Mouse (Mus musculus): ENCODE data around the gene Syt13.

DNA sequence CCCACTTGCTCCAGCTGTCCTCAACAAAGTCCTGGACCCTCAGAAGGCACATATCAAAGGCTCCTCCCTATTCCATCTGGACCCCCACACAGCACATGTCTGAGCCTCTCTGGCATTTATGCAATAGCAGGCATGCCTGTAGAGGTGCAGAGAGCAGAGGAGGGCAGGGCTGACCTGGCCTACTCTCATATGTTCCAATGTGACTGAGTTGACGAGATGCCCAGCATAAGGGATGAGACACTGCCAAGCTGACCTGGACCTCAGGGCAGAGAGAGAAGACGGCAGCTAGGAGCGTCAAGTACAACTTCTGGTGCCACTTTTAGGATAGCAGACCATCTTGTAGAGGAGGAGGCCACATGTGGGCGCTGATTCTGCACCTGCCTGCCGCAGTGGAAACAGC, 77.1 kb downstream of the Syt13 start:
- no peak for TF ChIP-seq CHD2 (IDR thresholded peaks at IDR 0.05; ENCODE audit: low read length)
- TF ChIP-seq NRF1 (IDR thresholded peaks at IDR 0.05; ENCODE audit: low read depth, low read length) = no peak
- no peak for TF ChIP-seq MYC (IDR thresholded peaks at IDR 0.05; ENCODE audit: low read depth, low read length)
- TF ChIP-seq CTCF (conservative IDR thresholded peaks at IDR 0.05 in 1 of 2, IDR thresholded peaks at IDR 0.05 in 1 of 2; ENCODE audit: low read depth in 2 of 2, low read length in 2 of 2) = no peak
- TF ChIP-seq JUN (IDR thresholded peaks at IDR 0.05; ENCODE audit: insufficient read depth, low read depth, low read length) = no peak
- no peak for TF ChIP-seq POLR2A (IDR thresholded peaks at IDR 0.05; ENCODE audit: low read depth, low read length)
- TF ChIP-seq EP300 (IDR thresholded peaks at IDR 0.05; ENCODE audit: low read length) = no peak
- no peak for TF ChIP-seq TCF12 (IDR thresholded peaks at IDR 0.05; ENCODE audit: low read depth, low read length)
- no peak for TF ChIP-seq ZKSCAN1 (IDR thresholded peaks at IDR 0.05; ENCODE audit: borderline replicate concordance, low read depth, low read length)
- TF ChIP-seq ZNF384 (IDR thresholded peaks at IDR 0.05; ENCODE audit: low read depth, low read length) = no peak
- TF ChIP-seq MXI1 (IDR thresholded peaks at IDR 0.05; ENCODE audit: low read depth, low read length) = no peak
- no peak for TF ChIP-seq KAT2A (IDR thresholded peaks at IDR 0.05; ENCODE audit: insufficient replicate concordance, low read length)
- TF ChIP-seq CHD1 (IDR thresholded peaks at IDR 0.05; ENCODE audit: low read depth, low read length) = no peak

All from CH12.LX (cell line).